Comparison of ENCODE assay signal across 12 mouse cellular contexts in genomic region chr11:58165072-58165471, GRCm38 (mm10). TPM values are rescaled to one million over a fixed set of nuclear protein-coding genes. Genes with fewer than 3 reads are reported as not detected.
DNase-seq lines count a peak whose midpoint lies in the region; ATAC-seq and TF ChIP-seq lines count a peak whose summit lies in the region.
"Had no signal": no experiment of that assay in that cellular context is flagged by ENCODE, and none has a peak within 500 bp of the region (broad histone marks: within the 10 kb centered on the region; RNA-seq: fewer than 3 reads in every experiment).

No protein-coding gene starts in this region.

- no peak overlapping the region for H3K9ac ChIP-seq in kidney, embryonic 14.5 days (ENCODE audit: low read depth, low read length)
- H3K9ac ChIP-seq: embryonic facial prominence, embryonic 15.5 days; liver, embryonic 15.5 days had no signal

- H3K27ac ChIP-seq in kidney, adult 2 months (ENCODE audit: insufficient read depth, low read depth, low read length) = no peak overlapping the region
- H3K27ac ChIP-seq in kidney, embryonic 14.5 days (ENCODE audit: low read depth, low read length) = no peak overlapping the region
- H3K27ac ChIP-seq: embryonic facial prominence, embryonic 15.5 days; liver, embryonic 15.5 days had no signal

- no peak for DNase-seq in kidney, adult 2 months
- peak; percentile 48 for DNase-seq in A20 (ENCODE audit: low read depth, low spot score)
- peak; percentile 63 for DNase-seq in ES-CJ7 (ENCODE audit: low read depth, low spot score)
- peak; percentile 56 for DNase-seq in induced T-regulatory cell, adult 2 months (ENCODE audit: low read depth)
- DNase-seq in spleen, postnatal 14 days (ENCODE audit: low spot score in 2 of 2) = no peak
- no peak for DNase-seq in frontal cortex, postnatal 25 days (ENCODE audit: low spot score in 2 of 2)
- DNase-seq: cerebellum, adult 18-20 months had no signal

- peaks cover 4% of the 10 kb centered on the region for H3K36me3 ChIP-seq in kidney, adult 2 months (ENCODE audit: control insufficient read depth, insufficient read depth, low read length)
- H3K36me3 ChIP-seq in kidney, embryonic 14.5 days (ENCODE audit: control insufficient read depth, insufficient read depth, low read length) = peaks cover 58% of the 10 kb centered on the region

- H3K9me3 ChIP-seq in kidney, embryonic 14.5 days (ENCODE audit: control insufficient read depth, low read length) = no peaks in the 10 kb centered on the region; the same call in 1 of the 2 replicates
- H3K9me3 ChIP-seq: embryonic facial prominence, embryonic 15.5 days; liver, embryonic 15.5 days had no signal

- H3K4me2 ChIP-seq in kidney, embryonic 14.5 days (replicated peaks; ENCODE audit: low read depth, low read length) = no peak overlapping the region
- H3K4me2 ChIP-seq: embryonic facial prominence, embryonic 15.5 days; liver, embryonic 15.5 days had no signal

- 97% methylated on average over 2 of the region's 2 CpGs for WGBS in kidney, adult 2 months
- 90% methylated on average over 2 of the region's 2 CpGs for WGBS in kidney, embryonic 14.5 days

- no peaks in the 10 kb centered on the region for H3K27me3 ChIP-seq in kidney, adult 2 months (replicated peaks; ENCODE audit: control insufficient read depth, insufficient read depth, low read length)
- no peaks in the 10 kb centered on the region for H3K27me3 ChIP-seq in kidney, embryonic 14.5 days (ENCODE audit: control insufficient read depth, insufficient read depth, low read length)
- H3K27me3 ChIP-seq: embryonic facial prominence, embryonic 15.5 days; liver, embryonic 15.5 days had no signal

- TF ChIP-seq POLR2A in kidney, adult 2 months (IDR thresholded peaks at IDR 0.05; ENCODE audit: low read depth, low read length) = no peak

- peaks cover 4% of the 10 kb centered on the region; the same call in 1 of the 2 replicates for H3K4me1 ChIP-seq in kidney, adult 2 months (ENCODE audit: control insufficient read depth, insufficient read depth, low read length)
- peaks cover 5% of the 10 kb centered on the region for H3K4me1 ChIP-seq in kidney, embryonic 14.5 days (ENCODE audit: control insufficient read depth, insufficient read depth, low read length)

- H3K4me3 ChIP-seq in kidney, adult 2 months (ENCODE audit: insufficient read depth, low read depth, low read length) = no peak overlapping the region
- no peak overlapping the region for H3K4me3 ChIP-seq in kidney, embryonic 14.5 days (ENCODE audit: low read length)
- H3K4me3 ChIP-seq: embryonic facial prominence, embryonic 15.5 days; liver, embryonic 15.5 days had no signal

- TF ChIP-seq CTCF in kidney, adult 2 months (conservative IDR thresholded peaks at IDR 0.05; ENCODE audit: insufficient read depth, insufficient read length, low read depth, low read length) = 0 out of 2 replicates have a peak, but pooled peaks have one; percentile 17

- no peak for ATAC-seq in kidney, embryonic 14.5 days (ENCODE audit: low FRiP score, low TSS enrichment)
- no peak for ATAC-seq in erythroblast, adult 5-6 weeks (replicated peaks; ENCODE audit: low FRiP score, poor library complexity, severe bottlenecking)
- ATAC-seq: activated CD4-positive, CD25-positive, alpha-beta regulatory T cell, adult 4 months had no signal

RNA-seq across cellular contexts. Expression of gene Gemin5, which starts 3.3 kb away (rescaled TPM):
- polyA plus RNA-seq in kidney, adult 2 months (2012; rRNA removed) = 5.3 and 6.3 TPM in 2 replicates
- 27.1 and 35.7 TPM in 2 replicates for polyA plus RNA-seq in kidney, embryonic 14.5 days (2014; fragmentation: Nextera tagmentation; extraction: Ambion mirVana)
- total RNA-seq in erythroblast, adult 5-6 weeks (2015; ENCODE audit: low replicate concordance) = 2.9 and 3.1 TPM in 2 replicates
- total RNA-seq in erythroblast, adult 5-6 weeks (2017; ENCODE audit: low replicate concordance) = 2.0 and 3.6 TPM in 2 replicates

RNA-seq across cellular contexts. Expression of gene Mrpl22, which starts 6.4 kb away (rescaled TPM):
- 52.1 and 78.2 TPM in 2 replicates for polyA plus RNA-seq in kidney, adult 2 months (2012; rRNA removed)
- polyA plus RNA-seq in kidney, embryonic 14.5 days (2014; fragmentation: Nextera tagmentation; extraction: Ambion mirVana) = 137 and 186 TPM in 2 replicates
- total RNA-seq in erythroblast, adult 5-6 weeks (2015; ENCODE audit: low replicate concordance) = 24.0 and 27.7 TPM in 2 replicates
- 7.5 and 16.2 TPM in 2 replicates for total RNA-seq in erythroblast, adult 5-6 weeks (2017; ENCODE audit: low replicate concordance)

RNA-seq across cellular contexts. Expression of gene Igtp, which starts 34.3 kb away (rescaled TPM):
- polyA plus RNA-seq in kidney, adult 2 months (2012; rRNA removed) = 15.9 and 18.6 TPM in 2 replicates
- 3.3 and 4.2 TPM in 2 replicates for polyA plus RNA-seq in kidney, embryonic 14.5 days (2014; fragmentation: Nextera tagmentation; extraction: Ambion mirVana)
- total RNA-seq in erythroblast, adult 5-6 weeks (2015; ENCODE audit: low replicate concordance) = 16.3 and 19.9 TPM in 2 replicates
- 21.7 and 22.6 TPM in 2 replicates for total RNA-seq in erythroblast, adult 5-6 weeks (2017; ENCODE audit: low replicate concordance)

RNA-seq across cellular contexts. Expression of gene Irgm2, which starts 34.3 kb away (rescaled TPM):
- polyA plus RNA-seq in kidney, adult 2 months (2012; rRNA removed) = 14.7 and 18.9 TPM in 2 replicates
- 0.84 and 1.9 TPM in 2 replicates for polyA plus RNA-seq in kidney, embryonic 14.5 days (2014; fragmentation: Nextera tagmentation; extraction: Ambion mirVana)
- total RNA-seq in erythroblast, adult 5-6 weeks (2015; ENCODE audit: low replicate concordance) = 17.7 and 21.3 TPM in 2 replicates
- 24.0 and 26.5 TPM in 2 replicates for total RNA-seq in erythroblast, adult 5-6 weeks (2017; ENCODE audit: low replicate concordance)

Comparison
In these comparisons a context has a peak if more than half of its experiments do, and no peak if none do; other contexts are left out.
1. DNase-seq: peak in A20 (single experiment), ES-CJ7 (single experiment) and induced T-regulatory cell, adult 2 months (single experiment); none in kidney, adult 2 months (single experiment), spleen, postnatal 14 days (0 of 2) and frontal cortex, postnatal 25 days (0 of 2).